Mouse (Mus musculus): ENCODE measurements around the gene Psmd7. TPM values are rescaled to one million over a fixed set of nuclear protein-coding genes. Genes with fewer than 3 reads are reported as not detected.

The Psmd7 gene
- polyA plus RNA-seq, 1 experiment from 2014 or later: 350 TPM

DNA sequence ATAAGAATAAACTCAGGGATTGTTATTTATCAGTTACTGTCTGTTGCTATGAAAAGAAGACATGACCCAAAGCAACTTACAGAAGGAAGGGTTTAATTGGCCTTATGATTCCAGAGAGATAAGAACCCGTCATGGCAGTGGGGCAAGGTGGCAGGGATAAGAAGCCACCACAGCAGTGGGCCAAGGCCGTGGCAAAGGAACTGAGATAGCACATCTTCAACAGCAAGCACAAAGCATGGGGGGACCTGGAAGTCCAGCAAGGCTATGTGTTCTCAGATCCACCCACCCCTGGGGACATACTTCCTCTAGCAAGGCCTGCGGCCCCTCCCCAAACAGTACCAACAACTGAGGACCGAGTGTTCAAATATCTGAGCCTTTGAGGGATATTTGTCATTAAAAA is 10.6 kb downstream of the Psmd7 start:
- Histone ChIP-seq H3K4me1 (ENCODE audit: control insufficient read depth, insufficient read depth, low read length) (no peaks in the 10 kb centered on the region), H3K4me3 (ENCODE audit: low read depth, low read length) (no peak overlapping the region), H3K4me2 (ENCODE audit: low read depth, low read length) (no peak overlapping the region), H3K9ac (replicated peaks; ENCODE audit: low read length) (no peak overlapping the region), H3K27me3 (ENCODE audit: control insufficient read depth, insufficient read depth, low read length) (no peaks in the 10 kb centered on the region), H3K36me3 (replicated peaks; ENCODE audit: control insufficient read depth, insufficient read depth, low read depth, low read length) (peaks cover 12% of the 10 kb centered on the region; the same call in 1 of the 2 replicates), H3K9me3 (replicated peaks; ENCODE audit: control insufficient read depth, low read length) (no peaks in the 10 kb centered on the region), H3K27ac (replicated peaks; ENCODE audit: low read depth, low read length) (no peak overlapping the region)
- WGBS: 82% methylated on average over 4 of the region's 4 CpGs
- ATAC-seq (replicated peaks; ENCODE audit: insufficient number of reproducible peaks, low FRiP score, low TSS enrichment, low read depth) (no peak), DNase-seq (ENCODE audit: low spot score) (no peak)

DNA sequence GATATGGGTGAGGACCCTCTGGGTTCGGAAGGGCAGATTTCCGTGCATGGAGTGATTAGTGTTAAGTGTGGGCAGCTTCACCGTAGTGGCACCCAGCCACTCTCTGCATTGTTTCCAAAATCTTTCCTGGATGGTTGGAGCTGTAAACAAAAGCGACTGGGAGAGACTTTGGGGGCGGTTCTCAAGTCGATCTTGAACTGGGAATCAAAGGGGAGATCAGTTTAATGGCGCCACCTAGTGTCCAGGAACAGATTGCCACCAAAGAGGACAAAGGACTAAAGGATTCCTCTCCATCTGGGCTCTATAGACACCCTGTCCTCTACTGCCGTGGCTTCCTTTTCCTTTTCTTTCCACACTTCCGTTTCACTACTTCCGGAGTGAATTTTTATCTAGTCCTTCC is 11.6 kb downstream of the Psmd7 start:
- Histone ChIP-seq H3K4me2 (ENCODE audit: low read depth, low read length) (no peak overlapping the region), H3K9ac (replicated peaks; ENCODE audit: low read length) (peak overlapping the region; percentile 41), H3K4me3 (ENCODE audit: low read depth, low read length) (no peak overlapping the region), H3K4me1 (ENCODE audit: control insufficient read depth, insufficient read depth, low read length) (no peaks in the 10 kb centered on the region), H3K27me3 (ENCODE audit: control insufficient read depth, insufficient read depth, low read length) (no peaks in the 10 kb centered on the region), H3K27ac (replicated peaks; ENCODE audit: low read depth, low read length) (no peak overlapping the region), H3K36me3 (replicated peaks; ENCODE audit: control insufficient read depth, insufficient read depth, low read depth, low read length) (peaks cover 6% of the 10 kb centered on the region; the same call in 1 of the 2 replicates), H3K9me3 (replicated peaks; ENCODE audit: control insufficient read depth, low read length) (no peaks in the 10 kb centered on the region)
- DNase-seq (ENCODE audit: low spot score) (peak; percentile 96), ATAC-seq (replicated peaks; ENCODE audit: insufficient number of reproducible peaks, low FRiP score, low TSS enrichment, low read depth) (peak; percentile 68; the same call in 1 of the 2 replicates)
- WGBS: 10% methylated on average over 10 of the region's 10 CpGs

DNA sequence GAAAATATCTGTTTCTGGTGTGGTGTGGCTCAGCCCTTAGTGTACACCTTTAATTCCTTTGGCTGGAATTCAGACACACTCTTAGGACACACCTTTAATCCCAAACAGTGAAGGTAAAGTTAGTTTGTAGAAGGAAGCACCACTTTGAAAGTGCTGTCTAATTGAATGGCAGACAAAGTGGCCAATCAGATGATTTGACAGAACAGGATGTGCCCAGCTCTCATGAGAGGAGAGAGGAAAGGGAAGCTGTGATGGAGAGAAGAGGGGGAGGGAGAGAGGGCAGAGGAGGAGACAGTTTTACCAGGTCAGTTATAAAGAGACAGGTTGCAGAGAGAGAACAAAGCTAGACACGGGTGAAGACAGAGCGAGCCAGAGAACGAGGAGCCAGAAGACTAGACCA is 13.5 kb downstream of the Psmd7 start:
- Histone ChIP-seq H3K4me3 (ENCODE audit: low read depth, low read length) (no peak overlapping the region), H3K36me3 (replicated peaks; ENCODE audit: control insufficient read depth, insufficient read depth, low read depth, low read length) (no peaks in the 10 kb centered on the region; the same call in 1 of the 2 replicates), H3K4me2 (ENCODE audit: low read depth, low read length) (no peak overlapping the region), H3K9me3 (replicated peaks; ENCODE audit: control insufficient read depth, low read length) (no peaks in the 10 kb centered on the region), H3K4me1 (ENCODE audit: control insufficient read depth, insufficient read depth, low read length) (no peaks in the 10 kb centered on the region), H3K27ac (replicated peaks; ENCODE audit: low read depth, low read length) (no peak overlapping the region), H3K27me3 (ENCODE audit: control insufficient read depth, insufficient read depth, low read length) (no peaks in the 10 kb centered on the region), H3K9ac (replicated peaks; ENCODE audit: low read length) (no peak overlapping the region)
- DNase-seq (ENCODE audit: low spot score): no peak
- no peak for ATAC-seq (replicated peaks; ENCODE audit: insufficient number of reproducible peaks, low FRiP score, low TSS enrichment, low read depth)
- WGBS: 90% methylated on average over 3 of the region's 3 CpGs

DNA sequence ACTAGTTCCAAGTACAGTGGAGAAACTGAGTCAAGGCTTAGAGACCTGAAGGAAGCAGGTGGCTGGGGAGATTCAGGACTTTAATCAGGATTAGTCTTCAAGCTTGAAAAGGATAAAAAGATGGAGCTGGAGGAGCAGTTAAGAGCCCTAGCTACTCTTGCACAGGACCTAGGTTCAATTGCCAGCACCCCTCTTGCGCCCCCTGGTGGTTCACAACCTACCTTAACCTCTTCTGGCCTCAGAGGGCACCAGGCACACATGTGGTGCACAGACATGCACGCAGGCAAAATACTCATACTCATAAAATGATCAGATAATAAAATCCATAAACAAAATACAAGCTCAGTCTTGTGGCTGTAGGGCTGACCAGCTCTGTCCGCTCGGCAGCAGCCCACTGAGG is 15.8 kb downstream of the Psmd7 start:
- H3K4me1 ChIP-seq (ENCODE audit: control insufficient read depth, insufficient read depth, low read length): no peaks in the 10 kb centered on the region
- H3K27ac ChIP-seq (replicated peaks; ENCODE audit: low read depth, low read length): no peak overlapping the region
- H3K9ac ChIP-seq (replicated peaks; ENCODE audit: low read length): no peak overlapping the region
- no peak overlapping the region for H3K4me3 ChIP-seq (ENCODE audit: low read depth, low read length)
- no peak overlapping the region for H3K4me2 ChIP-seq (ENCODE audit: low read depth, low read length)
- H3K27me3 ChIP-seq (ENCODE audit: control insufficient read depth, insufficient read depth, low read length): no peaks in the 10 kb centered on the region
- no peak for ATAC-seq (replicated peaks; ENCODE audit: insufficient number of reproducible peaks, low FRiP score, low TSS enrichment, low read depth)
- peak; percentile 78 for DNase-seq (ENCODE audit: low spot score)
- no peaks in the 10 kb centered on the region for H3K36me3 ChIP-seq (replicated peaks; ENCODE audit: control insufficient read depth, insufficient read depth, low read depth, low read length)
- WGBS: 46% methylated on average over 4 of the region's 4 CpGs
- H3K9me3 ChIP-seq (replicated peaks; ENCODE audit: control insufficient read depth, low read length): no peaks in the 10 kb centered on the region

DNA sequence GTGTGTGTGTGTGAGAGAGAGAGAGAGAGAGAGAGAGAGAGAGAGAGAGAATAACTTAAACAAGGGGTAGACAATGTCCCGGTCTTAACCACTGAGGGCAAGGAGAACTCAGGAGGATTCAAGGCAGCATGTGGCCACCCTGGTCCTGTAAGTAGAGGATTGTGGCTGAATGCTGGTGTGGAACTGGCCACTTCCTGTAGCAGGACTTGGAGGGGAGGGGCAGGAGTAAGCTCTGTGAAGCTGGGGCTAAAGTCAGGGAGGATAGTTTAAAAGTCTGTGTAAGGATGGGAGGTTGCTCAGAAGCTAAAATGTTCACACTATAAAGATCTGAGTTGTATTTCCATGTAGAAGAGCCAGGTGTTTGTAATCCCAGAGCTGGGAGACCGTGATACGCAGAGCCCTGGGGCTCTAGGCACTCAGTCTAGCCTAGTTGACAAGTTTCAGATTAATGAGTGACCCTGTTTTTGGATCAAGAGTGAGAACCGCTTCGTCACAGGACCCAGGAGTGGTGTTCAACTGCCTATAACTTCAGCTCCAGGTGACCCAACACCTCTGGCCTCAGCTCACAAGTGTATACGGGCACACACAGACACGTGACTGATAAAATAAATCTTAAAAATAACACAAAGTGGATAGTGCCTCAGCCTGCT is 16.7 kb downstream of the Psmd7 start:
- no peak overlapping the region for H3K4me2 ChIP-seq (ENCODE audit: low read depth, low read length)
- ATAC-seq (replicated peaks; ENCODE audit: insufficient number of reproducible peaks, low FRiP score, low TSS enrichment, low read depth) (no peak), DNase-seq (ENCODE audit: low spot score) (no peak)
- H3K4me1 ChIP-seq (ENCODE audit: control insufficient read depth, insufficient read depth, low read length): no peaks in the 10 kb centered on the region
- no peaks in the 10 kb centered on the region for H3K27me3 ChIP-seq (ENCODE audit: control insufficient read depth, insufficient read depth, low read length)
- H3K27ac ChIP-seq (replicated peaks; ENCODE audit: low read depth, low read length): no peak overlapping the region
- 81% methylated on average over 7 of the region's 7 CpGs for WGBS
- H3K36me3 ChIP-seq (replicated peaks; ENCODE audit: control insufficient read depth, insufficient read depth, low read depth, low read length): no peaks in the 10 kb centered on the region
- H3K9me3 ChIP-seq (replicated peaks; ENCODE audit: control insufficient read depth, low read length): no peaks in the 10 kb centered on the region
- H3K9ac ChIP-seq (replicated peaks; ENCODE audit: low read length): no peak overlapping the region
- H3K4me3 ChIP-seq (ENCODE audit: low read depth, low read length): no peak overlapping the region

DNA sequence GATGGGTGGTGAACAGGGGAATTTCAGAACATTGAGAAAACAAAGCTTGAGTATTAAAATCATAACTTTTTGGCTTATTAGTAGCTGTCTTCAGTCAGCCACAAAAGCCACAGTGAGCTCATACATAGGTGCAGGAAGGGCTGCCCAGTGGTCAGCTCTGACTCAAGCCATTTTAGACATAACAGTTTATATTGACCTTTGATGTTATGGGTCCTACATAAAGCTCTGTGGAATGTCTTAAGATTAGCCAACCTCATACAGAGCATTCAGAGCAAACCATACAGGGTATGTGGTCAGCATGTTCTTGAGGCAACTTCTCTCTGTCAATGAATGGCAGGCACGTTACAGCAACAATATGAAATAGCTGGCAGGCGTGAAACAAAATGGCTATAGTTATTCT is 17.2 kb downstream of the Psmd7 start:
- Histone ChIP-seq H3K27ac (replicated peaks; ENCODE audit: low read depth, low read length) (no peak overlapping the region), H3K4me2 (ENCODE audit: low read depth, low read length) (no peak overlapping the region), H3K36me3 (replicated peaks; ENCODE audit: control insufficient read depth, insufficient read depth, low read depth, low read length) (no peaks in the 10 kb centered on the region), H3K9me3 (replicated peaks; ENCODE audit: control insufficient read depth, low read length) (no peaks in the 10 kb centered on the region), H3K4me1 (ENCODE audit: control insufficient read depth, insufficient read depth, low read length) (no peaks in the 10 kb centered on the region), H3K27me3 (ENCODE audit: control insufficient read depth, insufficient read depth, low read length) (no peaks in the 10 kb centered on the region), H3K9ac (replicated peaks; ENCODE audit: low read length) (no peak overlapping the region), H3K4me3 (ENCODE audit: low read depth, low read length) (no peak overlapping the region)
- ATAC-seq (replicated peaks; ENCODE audit: insufficient number of reproducible peaks, low FRiP score, low TSS enrichment, low read depth): no peak
- DNase-seq (ENCODE audit: low spot score): no peak
- WGBS: 85% methylated on average over 2 of the region's 2 CpGs

DNA sequence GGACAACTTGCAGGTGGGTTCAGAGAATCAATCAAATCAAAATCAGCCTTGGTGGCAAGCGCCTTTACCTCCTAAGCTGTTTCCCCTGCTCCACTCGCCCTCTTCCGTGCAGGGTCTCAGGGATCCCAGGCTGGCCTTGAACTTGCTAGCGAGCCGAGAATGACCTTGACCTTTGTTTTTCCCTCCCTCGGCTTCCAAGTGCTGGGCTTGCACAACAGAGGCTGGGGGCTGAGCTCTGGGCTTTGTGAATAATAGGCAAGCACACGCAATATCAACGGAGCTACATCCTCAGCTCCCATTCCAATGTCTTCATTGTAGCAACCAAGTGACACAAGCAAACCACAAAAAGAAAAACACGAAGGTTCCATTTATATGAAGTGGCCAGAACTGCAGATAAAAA is 26.1 kb downstream of the Psmd7 start:
- H3K9ac ChIP-seq (replicated peaks; ENCODE audit: low read length): no peak overlapping the region
- WGBS: 76% methylated on average over 9 of the region's 9 CpGs
- H3K4me1 ChIP-seq (ENCODE audit: control insufficient read depth, insufficient read depth, low read length): no peaks in the 10 kb centered on the region; the same call in 1 of the 2 replicates
- no peaks in the 10 kb centered on the region for H3K9me3 ChIP-seq (replicated peaks; ENCODE audit: control insufficient read depth, low read length)
- no peak overlapping the region for H3K4me3 ChIP-seq (ENCODE audit: low read depth, low read length)
- ATAC-seq (replicated peaks; ENCODE audit: insufficient number of reproducible peaks, low FRiP score, low TSS enrichment, low read depth) (no peak), DNase-seq (ENCODE audit: low spot score) (no peak)
- no peaks in the 10 kb centered on the region for H3K27me3 ChIP-seq (ENCODE audit: control insufficient read depth, insufficient read depth, low read length)
- H3K36me3 ChIP-seq (replicated peaks; ENCODE audit: control insufficient read depth, insufficient read depth, low read depth, low read length): peaks cover 3% of the 10 kb centered on the region
- no peak overlapping the region for H3K4me2 ChIP-seq (ENCODE audit: low read depth, low read length)
- H3K27ac ChIP-seq (replicated peaks; ENCODE audit: low read depth, low read length): no peak overlapping the region

DNA sequence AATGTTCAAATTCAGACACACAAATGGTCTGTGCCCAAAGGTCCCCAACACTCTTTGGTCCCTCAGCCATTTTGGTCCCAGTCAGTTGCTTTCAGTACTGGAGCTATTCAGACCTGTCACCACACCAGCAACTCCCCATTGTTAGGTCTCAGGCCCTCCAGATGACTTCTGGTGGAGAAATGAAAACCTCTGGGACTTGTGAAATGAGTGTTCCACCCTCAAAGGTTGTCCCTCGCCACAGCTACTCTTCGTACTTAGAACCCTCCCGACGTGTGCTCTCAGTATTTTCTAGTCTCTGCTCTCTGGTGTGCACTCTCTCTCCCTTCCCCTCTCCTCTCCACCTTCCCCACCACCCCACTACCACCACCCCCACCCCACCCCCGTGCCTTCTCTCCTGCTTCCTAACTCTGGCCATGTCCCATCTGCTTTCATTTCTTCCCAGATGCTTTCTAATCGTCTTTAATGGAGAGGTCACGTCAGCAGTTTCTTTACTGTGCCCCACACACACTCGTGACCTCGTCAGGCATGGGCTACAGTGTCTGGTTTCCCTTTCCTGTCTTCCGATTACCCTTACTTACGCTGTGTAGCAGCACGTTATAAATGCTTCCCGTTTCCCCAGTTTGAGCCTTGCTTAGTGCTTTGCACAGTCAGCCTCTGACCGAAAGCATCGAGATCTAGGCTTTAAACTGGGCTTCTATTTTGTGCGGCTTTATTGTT is 27.3 kb downstream of the Psmd7 start:
- ATAC-seq (replicated peaks; ENCODE audit: insufficient number of reproducible peaks, low FRiP score, low TSS enrichment, low read depth): peak; percentile 69
- H3K36me3 ChIP-seq (replicated peaks; ENCODE audit: control insufficient read depth, insufficient read depth, low read depth, low read length): peaks cover 3% of the 10 kb centered on the region
- H3K27ac ChIP-seq (replicated peaks; ENCODE audit: low read depth, low read length): peak overlapping the region; percentile 52; the same call in 1 of the 2 replicates
- H3K9ac ChIP-seq (replicated peaks; ENCODE audit: low read length): peak overlapping the region; percentile 13
- H3K9me3 ChIP-seq (replicated peaks; ENCODE audit: control insufficient read depth, low read length): no peaks in the 10 kb centered on the region
- H3K4me1 ChIP-seq (ENCODE audit: control insufficient read depth, insufficient read depth, low read length): no peaks in the 10 kb centered on the region; the same call in 1 of the 2 replicates
- H3K27me3 ChIP-seq (ENCODE audit: control insufficient read depth, insufficient read depth, low read length): no peaks in the 10 kb centered on the region
- WGBS: 29% methylated on average over 16 of the region's 16 CpGs
- peak overlapping the region; percentile 13; the same call in 1 of the 2 replicates for H3K4me2 ChIP-seq (ENCODE audit: low read depth, low read length)
- DNase-seq (ENCODE audit: low spot score): peak; percentile 74
- H3K4me3 ChIP-seq (ENCODE audit: low read depth, low read length): no peak overlapping the region
